Mouse (Mus musculus) neural tube, embryonic 13.5 days (tissue): Measurements from ENCODE around the gene Alad. TPM values are rescaled to one million over a fixed set of nuclear protein-coding genes. Genes with fewer than 3 reads are reported as not detected.
A peak's percentile ranks its signal among the peaks of the same experiment; 100 is the strongest.

ENCODE experiments used
- ATAC-seq: fragments of 200-750 bp; cut with Nextera tagmentation; 2 replicates; pipeline ENCODE4 v1.8.0; 2017; ENCODE audit warnings: low read depth, mild to moderate bottlenecking, moderate TSS enrichment, moderate library complexity
- H3K27ac ChIP-seq: fragments of 300-500 bp; sonication (generic); replicated peaks from 2 replicates; pipeline ENCODE4 v1.5.1; 2015; ENCODE audit warnings: moderate library complexity, mild to moderate bottlenecking, inconsistent platforms
- H3K27me3 ChIP-seq: fragments of 300-500 bp; sonication (generic); 2 replicates; pipeline ENCODE4 v1.6.1; 2015; ENCODE audit warnings: mild to moderate bottlenecking, inconsistent platforms
- H3K36me3 ChIP-seq: fragments of 300-500 bp; sonication (generic); 2 replicates; pipeline ENCODE4 v1.6.1; 2015; ENCODE audit warnings: mild to moderate bottlenecking, inconsistent platforms
- H3K4me1 ChIP-seq: fragments of 300-500 bp; sonication (generic); replicated peaks from 2 replicates; pipeline ENCODE4 v1.6.1; 2015; ENCODE audit warnings: inconsistent platforms
- H3K4me2 ChIP-seq: fragments of 300-500 bp; sonication (generic); 2 replicates; pipeline ENCODE4 v1.6.1; 2015; ENCODE audit warnings: inconsistent platforms, mild to moderate bottlenecking, moderate library complexity
- H3K4me3 ChIP-seq: fragments of 300-500 bp; sonication (generic); 2 replicates; pipeline ENCODE4 v1.5.1; 2015; ENCODE audit warnings: mild to moderate bottlenecking, inconsistent platforms
- H3K9ac ChIP-seq: fragments of 300-500 bp; sonication (generic); 2 replicates; pipeline ENCODE4 v1.6.1; 2015; ENCODE audit warnings: moderate library complexity, mild to moderate bottlenecking, inconsistent platforms
- H3K9me3 ChIP-seq: fragments of 300-500 bp; sonication (generic); 2 replicates; pipeline ENCODE4 v1.6.1; 2016; ENCODE audit warnings: inconsistent platforms
- WGBS: fragments of 180-500 bp; shearing (Covaris S2); methylation state at CpG from one replicate; pipeline ENCODE4 v1.1.7; 2015; 5-methylcytosine and 5-hydroxymethylcytosine counted together
- polyA plus RNA-seq: library from polyadenylated mRNA; unstranded; fragments of >200 nt; fragmentation: Nextera tagmentation; extraction: Ambion mirVana; gene quantifications from 2 replicates; pipeline ENCODE4 v1.2.1, GENCODE M21; 2015

Gene Alad
- polyA plus RNA-seq, 1 experiment from 2014 or later = 58.8 TPM

GRCm38 (mm10) chr4:62533729-62534128 is 14.0 kb upstream of the Alad start:
- Histone ChIP-seq H3K4me2 (no peak overlapping the region), H3K4me3 (no peak overlapping the region), H3K27ac (no peak overlapping the region), H3K4me1 (no peaks in the 10 kb centered on the region), H3K27me3 (no peaks in the 10 kb centered on the region), H3K9me3 (no peaks in the 10 kb centered on the region), H3K9ac (no peak overlapping the region), H3K36me3 (no peaks in the 10 kb centered on the region)
- no peak for ATAC-seq
- 72% methylated on average over 6 of the region's 6 CpGs for WGBS

DNA sequence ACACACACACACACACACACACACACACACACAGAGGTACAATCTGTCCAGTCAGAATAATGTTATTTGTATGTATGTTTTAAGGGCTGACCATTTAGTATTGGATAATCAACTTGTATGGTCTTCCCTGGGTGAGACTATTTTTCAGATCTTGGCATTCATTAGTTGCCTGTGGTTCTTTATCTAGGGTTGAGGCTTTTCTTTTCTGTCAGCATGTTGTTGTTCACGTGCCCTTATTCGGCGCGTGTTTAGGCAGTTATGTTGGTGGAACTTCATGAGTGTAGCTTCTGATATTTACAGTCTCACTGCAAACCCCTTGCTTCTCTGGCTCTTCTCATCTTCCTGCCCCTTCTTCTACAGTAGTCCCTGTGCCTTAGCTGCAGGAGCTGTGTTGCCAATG is 7.9 kb upstream of the Alad start:
- H3K27me3 ChIP-seq = no peaks in the 10 kb centered on the region
- H3K27ac ChIP-seq = no peak overlapping the region
- no peak overlapping the region for H3K9ac ChIP-seq
- peaks cover 9% of the 10 kb centered on the region; the same call in 1 of the 2 replicates for H3K36me3 ChIP-seq
- H3K4me1 ChIP-seq = peaks cover 11% of the 10 kb centered on the region
- no peaks in the 10 kb centered on the region for H3K9me3 ChIP-seq
- ATAC-seq = no peak
- no peak overlapping the region for H3K4me3 ChIP-seq
- no peak overlapping the region for H3K4me2 ChIP-seq
- 87% methylated on average over 4 of the region's 4 CpGs for WGBS

GRCm38 (mm10) chr4:62526256-62526655 is 6.5 kb upstream of the Alad start:
- 61% methylated on average over 2 of the region's 2 CpGs for WGBS

GRCm38 (mm10) chr4:62525489-62525811 is 5.7 kb upstream of the Alad start:
- ATAC-seq = no peak
- Histone ChIP-seq H3K27me3 (no peaks in the 10 kb centered on the region), H3K4me1 (peaks cover 11% of the 10 kb centered on the region), H3K9ac (peak overlapping the region; percentile 57), H3K27ac (no peak overlapping the region), H3K36me3 (peaks cover 10% of the 10 kb centered on the region; the same call in 1 of the 2 replicates), H3K4me3 (peak overlapping the region; percentile 82), H3K4me2 (peak overlapping the region; percentile 50), H3K9me3 (no peaks in the 10 kb centered on the region)
- 2% methylated on average over 10 of the region's 10 CpGs for WGBS

More at GRCm38 (mm10) chr4:62526256-62526655, 6.5 kb upstream of the Alad start:
- peaks cover 10% of the 10 kb centered on the region; the same call in 1 of the 2 replicates for H3K36me3 ChIP-seq
- H3K9ac ChIP-seq = no peak overlapping the region
- H3K9me3 ChIP-seq = no peaks in the 10 kb centered on the region
- H3K27me3 ChIP-seq = no peaks in the 10 kb centered on the region
- H3K4me3 ChIP-seq = no peak overlapping the region
- H3K4me1 ChIP-seq = peaks cover 11% of the 10 kb centered on the region
- no peak for ATAC-seq
- H3K4me2 ChIP-seq = no peak overlapping the region
- no peak overlapping the region for H3K27ac ChIP-seq

DNA sequence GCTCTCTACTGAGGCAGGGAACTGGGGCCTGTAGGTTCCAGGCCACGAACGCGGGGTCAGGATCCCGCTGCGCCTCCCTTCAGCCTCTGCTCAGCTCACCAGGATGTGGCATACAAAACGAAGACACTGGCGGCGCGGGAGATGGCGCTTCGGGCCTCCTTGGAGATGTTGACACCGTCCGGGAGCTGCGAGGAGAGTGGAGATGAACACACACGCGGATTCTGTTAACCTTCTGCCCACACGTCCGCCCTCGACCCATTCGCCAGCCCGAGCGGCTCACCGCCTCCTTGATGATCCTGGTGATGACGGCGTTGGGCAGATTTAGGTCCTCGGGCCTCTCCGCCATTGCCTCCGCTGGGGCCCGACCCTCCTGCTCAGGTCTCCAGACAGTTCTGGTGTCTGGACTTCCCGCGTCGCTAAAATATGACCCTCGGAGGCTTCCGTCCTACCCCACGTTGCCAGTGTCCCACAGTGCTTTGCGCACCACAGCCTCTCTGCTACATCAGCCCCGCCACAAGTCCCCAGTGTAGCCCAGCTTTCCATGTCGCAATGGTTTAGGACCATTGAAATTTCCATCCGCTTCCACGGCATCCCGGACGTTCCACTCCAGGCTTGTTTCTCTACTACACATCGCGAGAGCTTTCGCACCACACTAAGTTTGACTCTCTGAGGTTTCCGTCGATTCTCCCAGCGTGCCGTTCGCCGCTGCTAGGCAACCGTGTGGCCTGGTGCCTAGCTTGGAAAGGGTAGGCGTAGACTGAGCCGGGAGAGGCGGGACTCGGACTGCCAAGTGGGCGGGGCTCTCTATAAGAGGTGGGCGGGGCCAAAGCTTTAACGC is 5.2 kb upstream of the Alad start, which contains the start of the genes Pole3 and 4933430I17Rik:
Gene Pole3 (minus strand): TSS at position 418 of the 838 bp plus-strand sequence.
Gene 4933430I17Rik (plus strand): TSS at position 719 of the 838 bp plus-strand sequence.
- under 1% methylated on average over 59 of the region's 59 CpGs for WGBS
- Histone ChIP-seq H3K4me2 (peak within 1 kb of the TSS; percentile 94), H3K27me3 (no peaks in the 10 kb centered on the region), H3K4me3 (peak within 1 kb of the TSS; percentile 82), H3K4me1 (peaks cover 11% of the 10 kb centered on the region), H3K9me3 (no peaks in the 10 kb centered on the region), H3K27ac (peak within 1 kb of the TSS; percentile 94), H3K36me3 (peaks cover 10% of the 10 kb centered on the region; the same call in 1 of the 2 replicates), H3K9ac (peak within 1 kb of the TSS; percentile 79)
- peak; percentile 98 for ATAC-seq

DNA sequence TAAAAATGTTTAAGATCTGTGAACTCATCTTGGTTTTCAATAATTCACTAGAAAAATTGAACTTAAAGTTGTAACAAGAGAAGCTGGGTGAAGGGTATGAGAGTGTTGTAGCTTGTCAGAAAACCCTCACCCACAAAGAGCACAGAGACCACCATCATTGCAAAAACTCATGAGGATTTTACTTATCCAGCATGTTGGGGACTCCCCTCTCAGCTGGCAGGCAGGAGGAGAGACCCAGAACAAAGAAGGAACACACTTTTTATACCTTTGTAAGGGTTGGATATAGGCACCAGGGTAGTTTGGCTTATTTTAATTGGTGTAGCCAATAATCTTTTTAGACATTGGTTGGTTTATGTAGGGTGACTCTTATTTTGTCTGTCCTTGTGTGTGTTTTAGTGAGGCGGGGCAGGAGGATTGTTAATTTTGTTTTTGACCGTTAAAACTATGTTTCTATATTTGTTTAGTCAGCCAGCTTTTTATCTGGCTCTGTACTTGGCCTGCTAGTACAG is 1.2 kb upstream of the Alad start:
- Histone ChIP-seq H3K27me3 (no peaks in the 10 kb centered on the region), H3K9ac (no peak overlapping the region), H3K4me2 (no peak overlapping the region; the same call in 1 of the 2 replicates), H3K27ac (no peak overlapping the region), H3K4me3 (no peak overlapping the region), H3K9me3 (no peaks in the 10 kb centered on the region), H3K36me3 (peaks cover 10% of the 10 kb centered on the region; the same call in 1 of the 2 replicates), H3K4me1 (peaks cover 30% of the 10 kb centered on the region)
- no peak for ATAC-seq
- WGBS = 93% methylated on average over 2 of the region's 2 CpGs

DNA sequence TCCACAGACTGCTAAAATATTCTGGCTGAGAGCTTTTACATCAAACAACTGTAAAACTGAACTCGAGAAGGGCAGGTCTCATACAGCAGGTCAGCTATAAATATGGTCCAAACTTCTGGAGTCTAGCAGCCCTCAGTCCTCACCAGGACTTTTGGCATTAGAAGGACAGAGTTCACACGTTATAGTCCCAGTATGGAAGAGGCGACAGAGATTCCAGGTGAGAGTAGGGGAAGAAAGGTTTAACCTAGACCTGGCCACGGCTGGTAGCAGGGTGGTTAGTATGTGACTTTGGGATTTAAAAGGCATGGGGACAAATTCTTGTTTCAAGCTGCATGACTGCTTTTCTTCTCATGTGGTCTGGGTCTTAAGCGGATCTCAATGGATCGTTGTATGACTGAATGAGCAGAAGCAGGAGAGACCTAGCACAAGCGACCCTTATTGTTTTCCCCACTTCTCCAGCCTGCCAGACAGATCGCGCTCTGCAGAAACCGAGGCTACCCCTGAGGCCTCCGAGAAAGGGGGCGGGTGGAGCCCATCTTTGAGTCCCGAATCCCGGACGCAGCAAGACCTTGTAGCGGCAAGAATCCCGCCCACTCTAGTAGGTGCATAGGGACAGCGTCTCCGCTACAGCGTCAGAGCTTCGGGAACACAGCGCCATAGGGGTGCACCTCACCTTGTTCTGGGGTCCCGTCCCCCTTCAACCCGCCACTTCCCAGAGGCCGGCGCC is 433 bp downstream of the Alad start:
- WGBS = 2% methylated on average over 26 of the region's 26 CpGs
- Histone ChIP-seq H3K36me3 (peaks cover 10% of the 10 kb centered on the region; the same call in 1 of the 2 replicates), H3K4me2 (peak overlapping the region; percentile 72), H3K27me3 (no peaks in the 10 kb centered on the region), H3K9me3 (no peaks in the 10 kb centered on the region), H3K4me1 (peaks cover 33% of the 10 kb centered on the region), H3K9ac (peak overlapping the region; percentile 86), H3K4me3 (peak overlapping the region; percentile 70), H3K27ac (peak overlapping the region; percentile 81)
- peak; percentile 70 for ATAC-seq

DNA sequence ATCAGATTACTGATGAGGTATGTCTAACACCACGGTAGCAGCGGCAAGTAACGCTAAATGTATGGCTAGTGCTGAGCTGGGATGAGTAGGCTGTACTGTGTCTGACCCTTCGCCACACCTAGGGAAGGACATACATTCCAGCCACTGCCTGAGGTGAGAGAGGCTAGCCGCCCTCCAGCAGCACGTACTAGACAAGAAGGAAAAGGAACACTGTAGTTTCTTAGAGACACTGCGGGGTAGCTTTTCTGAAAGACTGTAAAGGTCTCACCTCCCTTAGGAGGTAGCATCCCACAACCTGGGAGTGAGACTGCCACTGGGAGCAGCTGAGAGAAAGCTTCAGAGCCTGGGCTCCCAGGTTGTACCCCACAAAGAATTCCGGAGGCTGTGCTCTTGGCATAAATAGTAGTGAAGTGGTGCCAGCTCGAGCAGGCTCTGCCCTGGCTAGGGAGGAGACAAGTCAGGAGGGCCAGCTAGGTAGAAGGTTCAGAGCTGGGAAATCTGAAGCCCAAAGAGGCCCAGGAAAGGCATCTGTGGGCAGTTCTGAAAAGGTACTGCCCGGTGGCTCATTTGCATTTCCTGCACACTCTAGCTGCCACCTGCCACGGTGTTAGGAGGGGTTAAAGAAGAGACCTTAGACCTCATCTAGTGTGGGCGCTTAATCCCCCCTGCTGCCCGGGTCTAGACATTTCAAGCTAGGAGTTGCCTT is 1.1 kb downstream of the Alad start:
- no peak for ATAC-seq
- Histone ChIP-seq H3K4me3 (peak overlapping the region; percentile 70), H3K27me3 (no peaks in the 10 kb centered on the region), H3K4me2 (peak overlapping the region; percentile 72), H3K4me1 (peaks cover 26% of the 10 kb centered on the region), H3K36me3 (peaks cover 14% of the 10 kb centered on the region), H3K9ac (peak overlapping the region; percentile 86), H3K27ac (no peak overlapping the region), H3K9me3 (no peaks in the 10 kb centered on the region)
- 56% methylated on average over 13 of the region's 13 CpGs for WGBS

DNA sequence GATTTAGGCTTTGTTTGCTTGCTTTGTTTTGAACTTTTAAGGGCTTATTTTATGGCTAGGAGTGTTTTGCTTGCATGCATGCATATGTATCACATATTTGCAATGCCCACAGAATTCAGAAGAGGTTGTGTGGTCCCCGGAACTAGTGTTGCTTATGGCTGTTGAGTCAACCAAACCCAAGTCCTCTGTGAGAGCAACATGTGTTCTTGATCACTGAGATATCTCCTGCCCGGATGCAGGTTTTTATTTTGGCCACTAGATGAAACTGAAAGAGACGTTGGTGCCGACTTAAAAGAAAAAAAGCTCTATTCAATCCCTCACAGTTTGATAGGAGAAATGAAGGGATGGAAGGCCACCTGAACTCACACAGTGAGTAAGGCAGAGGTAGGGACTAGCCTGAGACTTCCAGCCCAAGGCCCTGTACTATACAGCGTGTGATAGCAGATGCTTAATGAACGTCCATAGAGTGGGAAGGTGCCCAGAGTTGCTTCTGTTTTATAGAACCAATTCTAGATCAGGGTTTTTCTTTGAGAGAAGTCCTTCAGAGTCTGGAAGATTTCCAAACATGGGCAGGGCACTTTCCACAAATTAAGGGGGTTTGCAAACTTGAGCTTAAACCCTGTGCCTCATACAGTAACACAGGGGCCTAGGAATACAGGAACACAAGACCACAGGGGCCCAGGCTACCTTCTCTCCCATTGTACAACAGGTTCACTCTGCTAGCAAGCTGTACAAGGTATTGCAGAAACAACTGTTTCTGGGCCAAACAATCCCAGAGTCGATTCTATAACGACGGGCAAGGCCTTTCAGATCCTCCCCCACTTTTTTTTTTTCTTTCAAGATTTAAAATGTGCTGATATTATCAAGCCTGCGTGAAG is 1.9 kb downstream of the Alad start:
- 0 out of 2 replicates have a peak overlapping the region, but pooled peaks have one; percentile 86 for H3K9ac ChIP-seq
- H3K9me3 ChIP-seq = no peaks in the 10 kb centered on the region
- H3K4me2 ChIP-seq = no peak overlapping the region
- peaks cover 15% of the 10 kb centered on the region for H3K36me3 ChIP-seq
- H3K4me1 ChIP-seq = peaks cover 24% of the 10 kb centered on the region
- H3K4me3 ChIP-seq = no peak overlapping the region
- no peak overlapping the region for H3K27ac ChIP-seq
- no peaks in the 10 kb centered on the region for H3K27me3 ChIP-seq
- WGBS = 89% methylated on average over 10 of the region's 10 CpGs
- no peak for ATAC-seq

DNA sequence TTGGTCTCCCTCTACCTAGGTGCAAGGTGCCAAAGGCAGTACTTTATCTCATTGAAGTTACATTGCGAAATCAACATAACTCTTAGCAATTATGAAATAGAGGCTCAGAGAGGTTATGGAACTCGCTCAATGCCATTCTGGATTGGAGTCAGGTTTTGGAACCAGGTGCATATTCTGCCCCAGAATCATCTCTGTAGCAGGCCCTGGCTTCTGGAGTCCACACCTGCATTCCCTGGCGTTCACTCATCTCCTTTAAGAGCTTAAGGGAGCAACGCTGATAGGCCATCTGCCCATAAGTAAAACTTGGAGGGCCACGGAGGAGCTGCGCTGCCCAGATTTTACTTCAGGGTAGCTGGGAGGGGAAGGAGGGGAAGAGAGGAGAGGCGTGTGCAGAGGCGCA is 2.7 kb downstream of the Alad start:
- H3K9ac ChIP-seq = no peak overlapping the region

DNA sequence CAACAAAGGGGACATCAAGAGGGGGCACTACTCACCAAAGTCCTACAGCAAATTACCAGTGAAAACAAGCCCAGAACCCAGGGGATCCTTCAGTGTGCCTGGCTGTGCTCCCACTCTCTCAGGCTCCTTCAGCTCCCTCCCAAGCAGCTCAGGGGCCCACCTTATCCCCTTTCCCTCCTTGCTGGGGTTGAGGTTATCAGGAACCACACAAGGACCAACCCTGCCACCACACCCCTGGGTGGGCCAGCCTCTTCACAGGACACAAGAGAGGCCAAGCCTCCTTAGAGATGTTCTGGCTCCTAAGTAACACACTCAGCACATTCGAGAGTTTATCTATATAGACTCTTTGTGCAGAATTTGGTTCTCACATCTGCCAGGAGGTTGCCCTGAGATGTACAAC is 3.1 kb downstream of the Alad start:
- no peak for ATAC-seq
- peak overlapping the region; percentile 52; the same call in 1 of the 2 replicates for H3K27ac ChIP-seq
- whole genome bisulfite sequencing = 91% methylated on average over 1 of the region's 1 CpGs

More for the DNA sequence above, 2.7 kb downstream of the Alad start:
- ATAC-seq = no peak
- Histone ChIP-seq H3K4me3 (no peak overlapping the region), H3K36me3 (peaks cover 20% of the 10 kb centered on the region), H3K4me2 (no peak overlapping the region), H3K27me3 (no peaks in the 10 kb centered on the region), H3K4me1 (peaks cover 24% of the 10 kb centered on the region), H3K27ac (no peak overlapping the region), H3K9me3 (no peaks in the 10 kb centered on the region)
- whole genome bisulfite sequencing = 94% methylated on average over 8 of the region's 8 CpGs

More for the DNA sequence above, 3.1 kb downstream of the Alad start:
- Histone ChIP-seq H3K4me1 (peaks cover 24% of the 10 kb centered on the region), H3K4me2 (no peak overlapping the region), H3K27me3 (no peaks in the 10 kb centered on the region), H3K9me3 (no peaks in the 10 kb centered on the region), H3K36me3 (peaks cover 24% of the 10 kb centered on the region), H3K9ac (no peak overlapping the region), H3K4me3 (no peak overlapping the region)
